Mouse (Mus musculus): Measurements from ENCODE around the gene Col11a2. TPM values are rescaled to one million over a fixed set of nuclear protein-coding genes. Genes with fewer than 3 reads are reported as not detected.
"Not testable (repeated sequence)": the region's sequence is repeated elsewhere in the genome, so short reads cannot be mapped to it uniquely, and the experiment has no call there.

The Col11a2 gene
- total RNA-seq (2021) = 1 to 10 TPM; 1.0 to 1.1 TPM
- polyA plus RNA-seq (2012; rRNA removed) = 0.35 and 1.7 TPM in 2 replicates
- long read RNA-seq, partial matches to known transcripts = 1 of 1 reads
- long read RNA-seq, other reads (novel, unspliced or antisense) = 0 of 1 reads

- peak; percentile 23 for DNase-seq
Measured at GRCm38 (mm10) chr17:34038878-34039561, at the start of gene Col11a2. TSS of gene Col11a2 (plus strand) at chr17:34039437.

- peak; percentile 49 for DNase-seq
Measured at GRCm38 (mm10) chr17:33991788-33992664, 47.2 kb upstream of the Col11a2 start.

- DNase-seq = no peak
Measured at GRCm38 (mm10) chr17:33994959-33995358, 44.3 kb upstream of the Col11a2 start.

GRCm38 (mm10) chr17:33995651-33996050 is 43.6 kb upstream of the Col11a2 start:
- no peak for DNase-seq

GRCm38 (mm10) chr17:33997025-33997424 is 42.2 kb upstream of the Col11a2 start:
- not testable (repeated sequence) for DNase-seq

GRCm38 (mm10) chr17:33998697-33999096 is 40.5 kb upstream of the Col11a2 start:
- DNase-seq = not testable (repeated sequence)

- peak; percentile 64 for DNase-seq
Measured at GRCm38 (mm10) chr17:33999341-34000149, 39.7 kb upstream of the Col11a2 start.

- peak; percentile 95 for DNase-seq
Measured at GRCm38 (mm10) chr17:34000150-34000537, 39.1 kb upstream of the Col11a2 start, which contains the start of gene H2-K1. TSS of gene H2-K1 (minus strand) at chr17:34000347.

- DNase-seq = not testable (repeated sequence)
Measured at GRCm38 (mm10) chr17:34000796-34001195, 38.4 kb upstream of the Col11a2 start.

- no peak for DNase-seq
Measured at GRCm38 (mm10) chr17:34003426-34003825, 35.8 kb upstream of the Col11a2 start.

GRCm38 (mm10) chr17:34006570-34006969 is 32.7 kb upstream of the Col11a2 start:
- no peak for DNase-seq

GRCm38 (mm10) chr17:34010156-34010555 is 29.1 kb upstream of the Col11a2 start:
- DNase-seq = no peak

- DNase-seq = no peak
Measured at GRCm38 (mm10) chr17:34013436-34013835, 25.8 kb upstream of the Col11a2 start.

GRCm38 (mm10) chr17:34021539-34022413 is 17.5 kb upstream of the Col11a2 start:
- no peak for DNase-seq

GRCm38 (mm10) chr17:34022414-34022783 is 16.8 kb upstream of the Col11a2 start:
- DNase-seq = no peak

GRCm38 (mm10) chr17:34022987-34023386 is 16.2 kb upstream of the Col11a2 start:
- no peak for DNase-seq

- no peak for DNase-seq
Measured at GRCm38 (mm10) chr17:34023678-34024077, 15.6 kb upstream of the Col11a2 start.

- peak; percentile 93 for DNase-seq
Measured at GRCm38 (mm10) chr17:34024317-34024821, 14.9 kb upstream of the Col11a2 start, which contains the start of gene Ring1. TSS of gene Ring1 (minus strand) at chr17:34024680.

- DNase-seq = peak; percentile 18
Measured at GRCm38 (mm10) chr17:34024861-34025755, 14.1 kb upstream of the Col11a2 start.

GRCm38 (mm10) chr17:34025756-34026151 is 13.5 kb upstream of the Col11a2 start:
- peak; percentile 26 for DNase-seq

Measured in adrenal gland, adult 2 months (tissue).